Mouse (Mus musculus): ENCODE results near the gene Platr17.

DNA sequence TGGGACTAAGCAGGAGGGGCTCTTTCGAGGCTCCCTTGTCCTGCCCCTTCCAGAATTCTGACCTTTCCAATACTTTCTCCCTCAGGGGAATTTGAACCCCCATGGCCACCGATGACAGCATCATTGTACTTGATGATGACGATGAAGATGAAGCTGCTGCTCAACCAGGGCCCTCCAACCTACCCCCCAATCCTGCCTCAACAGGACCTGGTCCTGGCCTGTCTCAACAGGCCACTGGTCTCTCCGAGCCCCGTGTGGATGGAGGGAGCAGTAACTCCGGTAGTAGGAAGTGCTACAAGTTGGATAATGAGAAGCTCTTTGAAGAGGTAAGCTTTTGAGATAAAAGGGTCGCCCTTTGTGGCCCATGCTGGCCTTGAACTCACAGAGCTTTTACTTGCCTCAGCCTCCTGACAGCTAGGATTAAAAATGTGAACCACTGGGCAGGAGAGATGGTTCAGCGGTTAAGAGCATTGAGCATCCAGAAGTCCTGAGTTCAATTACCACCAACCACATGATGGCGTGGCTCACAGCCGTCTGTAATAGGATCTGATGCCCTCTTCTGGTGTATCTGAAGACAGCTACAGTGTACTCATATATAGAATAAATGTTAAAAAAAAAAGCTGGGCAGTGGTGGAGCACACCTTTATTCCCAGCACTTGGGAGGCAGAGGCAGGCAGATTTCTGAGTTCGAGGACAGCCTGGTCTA lies 5.6 kb downstream of the Platr17 start:
- TF ChIP-seq GATA1 (IDR thresholded peaks at IDR 0.05; ENCODE audit: borderline replicate concordance, low read length) (no peak), CTCF (IDR thresholded peaks at IDR 0.05; ENCODE audit: low read depth, low read length) (no peak), POLR2AphosphoS5 (IDR thresholded peaks at IDR 0.05; ENCODE audit: insufficient replicate concordance, low read depth, low read length) (no peak)
